Mouse (Mus musculus) neural tube, embryonic 11.5 days (tissue): ENCODE results near the gene Akap1. TPM values are rescaled to one million over a fixed set of nuclear protein-coding genes. Genes with fewer than 3 reads are reported as not detected.

ENCODE experiments used
- ATAC-seq: fragments of 200-750 bp; cut with Nextera tagmentation; 2 replicates; pipeline ENCODE4 v1.8.0; 2017; ENCODE audit warnings: moderate number of reproducible peaks, mild to moderate bottlenecking, moderate TSS enrichment, moderate library complexity; ENCODE audit not compliant: insufficient read depth, low FRiP score, low TSS enrichment
- DNase-seq: peaks from one replicate; pipeline ENCODE4 v3.0.0-alpha.2; 2015; ENCODE audit warnings: low spot score
- H3K27ac ChIP-seq: fragments of 300-500 bp; sonication (generic); 2 replicates; pipeline ENCODE4 v1.5.1; 2014; ENCODE audit warnings: low read depth, mild to moderate bottlenecking, low read length
- H3K27me3 ChIP-seq: fragments of 300-500 bp; sonication (generic); 2 replicates; pipeline ENCODE4 v1.6.1; 2014; ENCODE audit warnings: mild to moderate bottlenecking, low read length, mixed read lengths; ENCODE audit not compliant: control insufficient read depth, insufficient read depth
- H3K36me3 ChIP-seq: fragments of 300-500 bp; sonication (generic); 2 replicates; pipeline ENCODE4 v1.6.1; 2014; ENCODE audit warnings: mild to moderate bottlenecking, low read length, moderate library complexity, mixed read lengths; ENCODE audit not compliant: control insufficient read depth, insufficient read depth
- H3K4me1 ChIP-seq: fragments of 300-500 bp; sonication (generic); 2 replicates; pipeline ENCODE4 v1.6.1; 2014; ENCODE audit warnings: low read length, mixed read lengths; ENCODE audit not compliant: control insufficient read depth, insufficient read depth
- H3K4me2 ChIP-seq: fragments of 300-500 bp; sonication (generic); 2 replicates; pipeline ENCODE4 v1.6.1; 2014; ENCODE audit warnings: low read depth, mild to moderate bottlenecking, moderate library complexity
- H3K4me3 ChIP-seq: fragments of 300-500 bp; sonication (generic); 2 replicates; pipeline ENCODE4 v1.5.1; 2014; ENCODE audit warnings: low read depth, low read length
- H3K9ac ChIP-seq: fragments of 300-500 bp; sonication (generic); 2 replicates; pipeline ENCODE4 v1.6.1; 2014; ENCODE audit warnings: mild to moderate bottlenecking, low read length
- H3K9me3 ChIP-seq: fragments of 300-500 bp; sonication (generic); 2 replicates; pipeline ENCODE4 v1.6.1; 2016; ENCODE audit warnings: low read length; ENCODE audit not compliant: control insufficient read depth
- whole genome bisulfite sequencing: fragments of 180-500 bp; shearing (Covaris S2); extraction: QIAGEN DNeasy Blood & Tissue Kit; methylation state at CpG from one replicate; pipeline ENCODE4 v1.1.7; 2014; 5-methylcytosine and 5-hydroxymethylcytosine counted together
- polyA plus RNA-seq: library from polyadenylated mRNA; unstranded; fragments of >200 nt; fragmentation: Nextera tagmentation; extraction: Ambion mirVana; gene quantifications from 2 replicates; pipeline ENCODE4 v1.2.1, GENCODE M21; 2014

Akap1 gene
- polyA plus RNA-seq, 1 experiment from 2014 or later, result 18.0 TPM

DNA sequence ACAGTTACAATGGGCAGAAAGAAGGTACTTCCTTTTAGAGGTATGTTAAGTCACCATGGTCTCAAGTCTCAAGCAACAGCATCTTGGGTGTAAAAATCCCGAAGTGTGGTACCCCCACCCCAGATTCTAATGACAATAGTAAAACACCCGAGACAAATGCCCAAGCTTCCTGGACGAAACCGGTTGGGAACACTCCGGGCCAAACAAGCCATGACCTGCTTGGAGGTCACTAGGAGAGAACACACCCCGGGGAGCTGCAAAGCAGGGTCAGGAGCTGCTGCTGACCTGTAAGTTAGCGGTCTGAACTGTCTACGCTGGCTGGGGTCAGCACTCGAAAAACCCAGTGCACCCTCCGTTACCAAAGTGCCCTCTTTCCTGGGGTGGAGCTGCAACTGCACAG, 21.1 kb downstream of the Akap1 start:
- 87% methylated on average over 10 of the region's 10 CpGs for WGBS
- no peak for ATAC-seq
- Histone ChIP-seq H3K27ac (no peak overlapping the region), H3K4me1 (peaks cover 3% of the 10 kb centered on the region; the same call in 1 of the 2 replicates), H3K36me3 (peaks cover 5% of the 10 kb centered on the region; the same call in 1 of the 2 replicates), H3K4me2 (no peak overlapping the region), H3K9me3 (no peaks in the 10 kb centered on the region), H3K27me3 (no peaks in the 10 kb centered on the region), H3K9ac (no peak overlapping the region), H3K4me3 (no peak overlapping the region)
- DNase-seq, result no peak

- no peak overlapping the region for H3K4me2 ChIP-seq
- H3K36me3 ChIP-seq, result peaks cover 5% of the 10 kb centered on the region; the same call in 1 of the 2 replicates
- H3K9me3 ChIP-seq, result no peaks in the 10 kb centered on the region
- no peak overlapping the region for H3K9ac ChIP-seq
- 97% methylated on average over 11 of the region's 13 CpGs for WGBS
- H3K27me3 ChIP-seq, result no peaks in the 10 kb centered on the region
- DNase-seq (no peak), ATAC-seq (no peak)
- H3K4me3 ChIP-seq, result no peak overlapping the region
- no peak overlapping the region for H3K27ac ChIP-seq
- peaks cover under 1% of the 10 kb centered on the region; the same call in 1 of the 2 replicates for H3K4me1 ChIP-seq
Measured at GRCm38 (mm10) chr11:88842315-88842975, 21.9 kb downstream of the Akap1 start.

GRCm38 (mm10) chr11:88841406-88841805, 23.0 kb downstream of the Akap1 start:
- peaks cover 7% of the 10 kb centered on the region for H3K36me3 ChIP-seq
- H3K27me3 ChIP-seq, result no peaks in the 10 kb centered on the region
- H3K4me3 ChIP-seq, result no peak overlapping the region
- WGBS, result 93% methylated on average over 6 of the region's 6 CpGs
- no peak overlapping the region for H3K9ac ChIP-seq
- ATAC-seq, result no peak
- H3K4me2 ChIP-seq, result no peak overlapping the region
- no peak for DNase-seq
- no peak overlapping the region for H3K27ac ChIP-seq
- no peaks in the 10 kb centered on the region for H3K9me3 ChIP-seq
- no peaks in the 10 kb centered on the region for H3K4me1 ChIP-seq

GRCm38 (mm10) chr11:88840724-88841350, 23.5 kb downstream of the Akap1 start:
- WGBS, result 89% methylated on average over 10 of the region's 10 CpGs
- Histone ChIP-seq H3K9me3 (no peaks in the 10 kb centered on the region), H3K36me3 (peaks cover 7% of the 10 kb centered on the region), H3K4me1 (no peaks in the 10 kb centered on the region), H3K27ac (no peak overlapping the region), H3K4me3 (no peak overlapping the region), H3K4me2 (no peak overlapping the region), H3K9ac (no peak overlapping the region), H3K27me3 (no peaks in the 10 kb centered on the region)
- DNase-seq (no peak), ATAC-seq (no peak)

- no peaks in the 10 kb centered on the region for H3K4me1 ChIP-seq
- H3K27me3 ChIP-seq, result no peaks in the 10 kb centered on the region
- no peaks in the 10 kb centered on the region for H3K9me3 ChIP-seq
- no peak overlapping the region for H3K4me2 ChIP-seq
- H3K36me3 ChIP-seq, result peaks cover 7% of the 10 kb centered on the region
- DNase-seq (no peak), ATAC-seq (no peak)
- H3K9ac ChIP-seq, result no peak overlapping the region
- 88% methylated on average over 8 of the region's 8 CpGs for WGBS
- no peak overlapping the region for H3K27ac ChIP-seq
- no peak overlapping the region for H3K4me3 ChIP-seq
Measured at GRCm38 (mm10) chr11:88840292-88840691, 24.1 kb downstream of the Akap1 start.

GRCm38 (mm10) chr11:88839379-88839778, 25.0 kb downstream of the Akap1 start:
- no peak overlapping the region for H3K27ac ChIP-seq
- H3K4me3 ChIP-seq, result no peak overlapping the region
- no peak for DNase-seq
- peaks cover 12% of the 10 kb centered on the region for H3K36me3 ChIP-seq
- ATAC-seq, result no peak
- no peak overlapping the region for H3K4me2 ChIP-seq
- H3K9me3 ChIP-seq, result no peaks in the 10 kb centered on the region
- WGBS, result 96% methylated on average over 6 of the region's 6 CpGs
- no peaks in the 10 kb centered on the region for H3K4me1 ChIP-seq
- H3K27me3 ChIP-seq, result no peaks in the 10 kb centered on the region
- no peak overlapping the region for H3K9ac ChIP-seq

GRCm38 (mm10) chr11:88838630-88839029, 25.8 kb downstream of the Akap1 start:
- 93% methylated on average over 13 of the region's 13 CpGs for WGBS
- H3K36me3 ChIP-seq, result peaks cover 9% of the 10 kb centered on the region
- no peak for ATAC-seq

DNA sequence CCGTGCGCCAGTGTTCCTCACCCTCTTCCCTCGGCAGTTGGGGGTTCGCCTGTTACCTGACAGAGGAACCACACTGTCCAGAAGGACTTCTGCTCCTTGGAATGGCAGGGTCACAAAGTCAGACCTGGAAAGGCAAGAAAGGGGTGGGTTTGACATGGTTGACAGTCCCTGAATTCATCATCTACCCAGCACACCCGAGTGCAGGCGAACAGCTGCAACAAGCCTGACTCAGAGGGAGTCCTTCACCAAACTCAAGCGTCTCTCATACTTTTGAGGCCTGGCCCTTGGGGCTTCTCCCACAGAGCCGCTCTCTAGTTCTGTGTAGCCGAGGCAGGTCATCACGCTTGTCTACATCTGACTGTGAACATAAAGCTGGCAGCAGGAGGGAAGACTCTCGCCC, 29.8 kb downstream of the Akap1 start:
- Histone ChIP-seq H3K4me3 (no peak overlapping the region), H3K27ac (no peak overlapping the region), H3K9ac (no peak overlapping the region), H3K27me3 (no peaks in the 10 kb centered on the region), H3K9me3 (no peaks in the 10 kb centered on the region), H3K36me3 (peaks cover 10% of the 10 kb centered on the region), H3K4me2 (no peak overlapping the region), H3K4me1 (no peaks in the 10 kb centered on the region)
- 94% methylated on average over 11 of the region's 11 CpGs for WGBS
- no peak for DNase-seq
- no peak for ATAC-seq

More at GRCm38 (mm10) chr11:88838630-88839029, 25.8 kb downstream of the Akap1 start:
- DNase-seq, result no peak
- no peaks in the 10 kb centered on the region for H3K4me1 ChIP-seq
- no peak overlapping the region for H3K9ac ChIP-seq
- no peaks in the 10 kb centered on the region for H3K27me3 ChIP-seq
- H3K4me3 ChIP-seq, result no peak overlapping the region
- no peak overlapping the region for H3K4me2 ChIP-seq
- no peak overlapping the region for H3K27ac ChIP-seq
- H3K9me3 ChIP-seq, result no peaks in the 10 kb centered on the region

DNA sequence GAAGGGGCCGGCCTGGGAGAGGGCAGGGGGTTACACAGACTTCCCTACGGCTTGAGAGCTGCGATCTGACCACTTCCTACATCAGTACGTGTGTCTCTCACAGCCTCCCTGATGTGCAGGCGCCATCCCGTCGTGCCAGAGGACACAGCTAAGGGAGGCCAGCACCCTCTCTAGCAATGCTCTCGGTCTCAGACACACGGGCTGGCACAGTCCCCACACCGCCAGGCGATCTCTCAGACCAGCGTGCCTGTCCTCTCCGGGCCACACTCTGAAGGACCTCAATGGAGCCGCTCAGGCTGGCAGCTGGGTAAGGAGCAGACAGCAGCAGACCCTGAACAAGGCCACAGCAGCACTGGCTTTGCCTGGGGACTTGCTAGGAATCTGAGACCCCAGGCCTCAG, 30.3 kb downstream of the Akap1 start:
- no peaks in the 10 kb centered on the region for H3K27me3 ChIP-seq
- no peaks in the 10 kb centered on the region for H3K4me1 ChIP-seq
- ATAC-seq (no peak), DNase-seq (no peak)
- 86% methylated on average over 14 of the region's 14 CpGs for WGBS
- H3K4me3 ChIP-seq, result no peak overlapping the region
- no peak overlapping the region for H3K9ac ChIP-seq
- H3K36me3 ChIP-seq, result peaks cover 10% of the 10 kb centered on the region
- H3K4me2 ChIP-seq, result no peak overlapping the region
- H3K9me3 ChIP-seq, result no peaks in the 10 kb centered on the region
- H3K27ac ChIP-seq, result no peak overlapping the region
